Mouse (Mus musculus) stomach, postnatal 0 days (tissue): ENCODE data around the gene Hoxd13.

ENCODE experiments used
- CTCF ChIP-seq: IDR thresholded peaks from 2 replicates; pipeline ENCODE4 v1.5.1; 2016; ENCODE audit warnings: antibody characterized with exemption, low read depth, mild to moderate bottlenecking, moderate library complexity
- EP300 ChIP-seq: optimal IDR thresholded peaks from 2 replicates; pipeline ENCODE3; 2016; ENCODE audit warnings: antibody characterized with exemption

DNA sequence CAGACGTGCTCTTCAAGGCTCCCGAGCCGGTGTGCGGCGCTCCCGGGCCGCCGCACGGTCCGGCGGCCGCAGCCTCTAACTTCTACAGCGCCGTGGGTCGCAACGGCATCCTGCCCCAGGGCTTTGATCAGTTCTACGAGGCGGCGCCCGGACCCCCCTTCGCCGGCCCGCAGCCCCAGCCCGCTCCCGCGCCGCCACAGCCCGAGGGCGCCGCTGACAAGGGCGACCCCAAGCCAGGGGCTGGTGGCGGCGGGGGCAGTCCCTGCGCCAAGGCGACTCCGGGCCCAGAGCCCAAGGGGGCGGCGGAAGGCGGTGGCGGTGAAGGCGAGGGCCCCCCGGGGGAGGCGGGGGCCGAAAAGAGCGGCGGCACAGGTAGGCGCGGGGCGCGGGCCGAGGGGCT lies 14.7 kb downstream of the Hoxd13 start:
- no peak for TF ChIP-seq CTCF
- TF ChIP-seq EP300: no peak
